Mouse (Mus musculus): ENCODE data around the gene Cyp2d11. TPM values are rescaled to one million over a fixed set of nuclear protein-coding genes. Genes with fewer than 3 reads are reported as not detected.
A peak's percentile ranks its signal among the peaks of the same experiment; 100 is the strongest.

The Cyp2d11 gene
- polyA plus RNA-seq, 1 experiment from 2014 or later, result not detected

DNA sequence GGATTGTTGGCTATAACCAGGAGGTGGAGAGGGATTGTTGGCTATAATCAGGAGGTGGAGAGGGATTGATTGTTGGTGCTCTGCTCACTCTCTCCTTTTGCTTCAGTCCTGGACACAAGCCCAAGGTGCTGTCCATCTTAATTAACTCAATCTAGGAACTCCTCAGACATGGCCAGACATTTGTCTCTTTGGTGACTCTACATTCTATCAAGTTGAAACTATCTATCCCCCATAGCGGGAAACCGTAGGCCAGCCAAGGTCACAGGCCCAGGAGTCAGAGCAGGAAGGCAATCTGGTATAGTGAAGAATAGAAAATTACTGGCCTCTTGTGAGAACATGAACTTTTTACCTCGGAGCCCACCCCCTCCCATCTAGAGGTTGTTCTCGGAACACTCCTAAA, 31.6 kb downstream of the Cyp2d11 start:
- Histone ChIP-seq H3K9ac (no peak overlapping the region), H3K4me2 (no peak overlapping the region), H3K27me3 (ENCODE audit: insufficient read depth, low read length) (no peaks in the 10 kb centered on the region), H3K4me1 (ENCODE audit: insufficient read depth) (no peaks in the 10 kb centered on the region), H3K4me3 (ENCODE audit: low read depth, low read length) (no peak overlapping the region), H3K36me3 (ENCODE audit: insufficient read depth) (no peaks in the 10 kb centered on the region), H3K27ac (ENCODE audit: low read depth) (no peak overlapping the region), H3K9me3 (ENCODE audit: low read depth, low read length) (no peaks in the 10 kb centered on the region)
- no peak for TF ChIP-seq CTCF (IDR thresholded peaks at IDR 0.05; ENCODE audit: low read depth)
- WGBS, result 69% methylated on average over 3 of the region's 4 CpGs
- ATAC-seq (ENCODE audit: insufficient read depth), result no peak
- DNase-seq, result no peak

DNA sequence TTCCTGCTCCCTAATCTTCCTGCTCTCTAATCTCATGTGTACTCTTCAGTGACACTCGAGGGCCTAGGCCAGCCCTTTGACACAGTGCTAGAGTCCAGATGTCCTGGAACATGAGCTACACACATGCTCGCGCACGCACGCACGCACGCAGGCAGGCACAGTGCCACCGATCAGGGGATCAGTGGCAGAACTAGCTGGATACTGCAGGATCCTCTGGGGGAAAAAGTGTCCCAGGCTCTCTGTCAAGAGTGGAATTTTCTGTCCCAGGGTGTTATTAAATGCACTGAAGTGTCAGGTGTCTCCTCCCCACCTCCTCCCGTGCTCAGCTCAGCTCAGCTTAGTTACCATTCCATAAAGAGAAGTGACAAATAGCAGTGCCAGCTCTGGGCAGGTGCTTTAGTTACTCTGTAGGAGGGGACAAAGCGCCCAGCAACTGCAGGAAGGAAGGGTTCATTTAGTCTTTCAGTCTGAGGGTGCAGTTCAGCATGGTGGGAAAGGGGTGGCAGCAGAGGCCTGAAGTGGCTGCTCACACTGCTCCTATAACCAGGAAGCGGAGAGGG, 32.3 kb downstream of the Cyp2d11 start:
- 62% methylated on average over 11 of the region's 11 CpGs for WGBS
- Histone ChIP-seq H3K4me2 (no peak overlapping the region), H3K36me3 (ENCODE audit: insufficient read depth) (no peaks in the 10 kb centered on the region), H3K9me3 (ENCODE audit: low read depth, low read length) (no peaks in the 10 kb centered on the region), H3K27ac (ENCODE audit: low read depth) (no peak overlapping the region), H3K4me3 (ENCODE audit: low read depth, low read length) (no peak overlapping the region), H3K27me3 (ENCODE audit: insufficient read depth, low read length) (no peaks in the 10 kb centered on the region), H3K9ac (no peak overlapping the region), H3K4me1 (ENCODE audit: insufficient read depth) (no peaks in the 10 kb centered on the region)
- peak; percentile 38 for DNase-seq
- peak; percentile 57 for TF ChIP-seq CTCF (IDR thresholded peaks at IDR 0.05; ENCODE audit: low read depth)
- no peak; the same call in 1 of the 2 replicates for ATAC-seq (ENCODE audit: insufficient read depth)

- Histone ChIP-seq H3K4me2 (no peak overlapping the region), H3K9me3 (ENCODE audit: low read depth, low read length) (no peaks in the 10 kb centered on the region), H3K27me3 (ENCODE audit: insufficient read depth, low read length) (no peaks in the 10 kb centered on the region), H3K4me3 (ENCODE audit: low read depth, low read length) (no peak overlapping the region), H3K36me3 (ENCODE audit: insufficient read depth) (no peaks in the 10 kb centered on the region), H3K4me1 (ENCODE audit: insufficient read depth) (no peaks in the 10 kb centered on the region), H3K27ac (ENCODE audit: low read depth) (peak overlapping the region; percentile 24; the same call in 1 of the 2 replicates), H3K9ac (no peak overlapping the region)
- ATAC-seq (ENCODE audit: insufficient read depth) (no peak), DNase-seq (no peak)
- TF ChIP-seq CTCF (IDR thresholded peaks at IDR 0.05; ENCODE audit: low read depth), result no peak
- WGBS, result 53% methylated on average over 22 of the region's 22 CpGs
Measured at GRCm38 (mm10) chr15:82358431-82359260, 35.2 kb downstream of the Cyp2d11 start.

DNA sequence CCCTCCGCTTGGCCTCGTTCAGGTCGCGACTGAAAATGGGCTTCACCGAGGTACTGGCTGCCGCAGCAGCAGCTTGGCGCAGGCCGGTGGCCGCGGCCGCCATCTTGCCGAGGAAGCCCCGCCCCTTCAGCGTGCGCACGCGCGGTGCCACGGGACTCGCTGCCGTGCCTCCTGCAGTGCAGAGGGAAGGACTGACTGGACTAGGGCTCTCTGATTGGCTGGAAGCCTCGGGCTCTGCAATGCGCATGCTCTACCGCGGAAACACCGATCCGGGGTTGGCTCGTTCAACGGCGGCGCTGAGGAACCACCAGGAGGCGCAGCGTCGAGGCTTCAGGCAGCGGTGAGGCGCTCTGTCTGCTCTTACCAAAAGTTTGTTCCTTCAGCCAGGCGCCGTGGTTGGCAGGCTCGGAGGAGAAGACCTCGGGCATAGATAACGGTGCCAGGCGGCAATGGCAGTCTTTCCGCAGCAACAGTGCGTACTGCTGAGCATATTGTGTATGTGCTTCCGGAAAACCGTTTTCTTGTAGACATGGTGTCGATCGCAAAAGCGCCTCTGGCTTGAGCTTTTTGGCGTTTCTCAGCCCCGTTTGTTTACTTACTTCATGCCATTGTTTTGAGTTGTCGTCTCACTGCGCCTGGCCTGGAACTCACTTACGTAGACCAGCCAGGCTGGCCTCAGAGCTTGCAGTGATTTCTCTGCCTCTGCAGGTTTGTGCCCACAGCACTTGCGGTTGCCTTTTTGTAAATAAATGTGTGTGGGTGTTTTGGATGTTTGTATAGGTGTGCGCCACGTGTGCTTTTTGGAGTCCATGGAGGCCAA, 39.5 kb downstream of the Cyp2d11 start, which contains the start of gene Ndufa6:
Gene Ndufa6 (minus strand): TSS at position 197 of the 820 bp plus-strand sequence.
- Histone ChIP-seq H3K4me2 (peak within 1 kb of the TSS; percentile 95), H3K27ac (ENCODE audit: low read depth) (peak within 1 kb of the TSS; percentile 92)

GRCm38 (mm10) chr15:82353745-82354113, 40.1 kb downstream of the Cyp2d11 start:
- TF ChIP-seq CTCF (IDR thresholded peaks at IDR 0.05; ENCODE audit: low read depth), result no peak
- DNase-seq (no peak), ATAC-seq (ENCODE audit: insufficient read depth) (peak; percentile 54)
- Histone ChIP-seq H3K36me3 (ENCODE audit: insufficient read depth) (peaks cover 30% of the 10 kb centered on the region), H3K27me3 (ENCODE audit: insufficient read depth, low read length) (no peaks in the 10 kb centered on the region), H3K4me3 (ENCODE audit: low read depth, low read length) (peak overlapping the region; percentile 97), H3K9ac (peak overlapping the region; percentile 95), H3K4me1 (ENCODE audit: insufficient read depth) (no peaks in the 10 kb centered on the region), H3K27ac (ENCODE audit: low read depth) (peak overlapping the region; percentile 92), H3K4me2 (peak overlapping the region; percentile 95), H3K9me3 (ENCODE audit: low read depth, low read length) (no peaks in the 10 kb centered on the region)
- WGBS, result under 1% methylated on average over 23 of the region's 23 CpGs

More for the DNA sequence above, 39.5 kb downstream of the Cyp2d11 start, which contains the start of gene Ndufa6:
- ATAC-seq (ENCODE audit: insufficient read depth) (peak; percentile 100), DNase-seq (peak; percentile 99)
- TF ChIP-seq CTCF (IDR thresholded peaks at IDR 0.05; ENCODE audit: low read depth), result peak; percentile 98
- Histone ChIP-seq H3K4me3 (ENCODE audit: low read depth, low read length) (peak within 1 kb of the TSS; percentile 97), H3K36me3 (ENCODE audit: insufficient read depth) (peaks cover 24% of the 10 kb centered on the region), H3K4me1 (ENCODE audit: insufficient read depth) (no peaks in the 10 kb centered on the region), H3K9me3 (ENCODE audit: low read depth, low read length) (no peaks in the 10 kb centered on the region), H3K27me3 (ENCODE audit: insufficient read depth, low read length) (no peaks in the 10 kb centered on the region), H3K9ac (peak within 1 kb of the TSS; percentile 95)
- WGBS, result 1% methylated on average over 57 of the region's 57 CpGs

- 22% methylated on average over 14 of the region's 14 CpGs for WGBS
- H3K27ac ChIP-seq (ENCODE audit: low read depth), result peak overlapping the region; percentile 92
- DNase-seq, result no peak
Measured at GRCm38 (mm10) chr15:82353078-82353744, 40.6 kb downstream of the Cyp2d11 start.

More at GRCm38 (mm10) chr15:82353078-82353744, 40.6 kb downstream of the Cyp2d11 start:
- H3K9ac ChIP-seq, result peak overlapping the region; percentile 95
- no peak for ATAC-seq (ENCODE audit: insufficient read depth)
- no peaks in the 10 kb centered on the region for H3K4me1 ChIP-seq (ENCODE audit: insufficient read depth)
- peak overlapping the region; percentile 97 for H3K4me3 ChIP-seq (ENCODE audit: low read depth, low read length)
- H3K36me3 ChIP-seq (ENCODE audit: insufficient read depth), result peaks cover 35% of the 10 kb centered on the region
- no peak for TF ChIP-seq CTCF (IDR thresholded peaks at IDR 0.05; ENCODE audit: low read depth)
- no peaks in the 10 kb centered on the region for H3K9me3 ChIP-seq (ENCODE audit: low read depth, low read length)
- H3K4me2 ChIP-seq, result peak overlapping the region; percentile 95
- no peaks in the 10 kb centered on the region for H3K27me3 ChIP-seq (ENCODE audit: insufficient read depth, low read length)
